Mouse (Mus musculus) small intestine, adult 2 months (tissue): Measurements from ENCODE around the gene Urb2.

Source experiments
- CTCF ChIP-seq: fragments of 200-500 bp; IDR thresholded peaks from 2 replicates; pipeline ENCODE4 v1.5.1; 2012; ENCODE audit warnings: low read depth, mild to moderate bottlenecking, control low read depth, inconsistent platforms, low read length, moderate library complexity, mixed read lengths; ENCODE audit not compliant: insufficient replicate concordance, insufficient read length; ENCODE audit errors: extremely low read depth
- POLR2A ChIP-seq: fragments of 200-500 bp; IDR thresholded peaks from 2 replicates; pipeline ENCODE4 v1.6.1; 2012; ENCODE audit warnings: low read depth, mild to moderate bottlenecking, control low read depth, inconsistent platforms, low read length, moderate library complexity

DNA sequence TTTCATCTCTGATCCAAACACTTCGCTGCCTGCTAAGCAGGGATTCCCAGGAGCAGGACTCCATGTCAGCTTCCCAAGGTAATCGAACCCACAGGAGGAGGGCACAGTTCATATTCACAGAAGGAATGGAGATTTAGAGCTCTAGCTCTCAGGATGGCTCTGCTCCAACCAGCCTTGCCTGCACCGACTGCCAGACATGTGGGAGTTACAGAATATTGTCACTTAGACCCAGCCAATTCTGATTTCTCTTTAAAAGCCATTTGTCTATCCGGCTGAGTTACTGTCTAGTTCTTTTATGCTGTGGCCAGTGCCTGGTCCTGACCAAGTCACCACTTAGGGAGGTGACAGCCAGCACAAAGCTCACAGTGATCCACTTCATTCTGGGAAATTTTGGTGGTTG is 39.6 kb upstream of the Urb2 start:
- TF ChIP-seq CTCF, result no peak
- no peak for TF ChIP-seq POLR2A
